Mouse (Mus musculus) small intestine, adult 2 months (tissue): ENCODE results near the gene Med12l. TPM values are rescaled to one million over a fixed set of nuclear protein-coding genes. Genes with fewer than 3 reads are reported as not detected.
"Not testable (repeated sequence)": the region's sequence is repeated elsewhere in the genome, so short reads cannot be mapped to it uniquely, and the experiment has no call there.

ENCODE experiments used
- H3K27ac ChIP-seq: fragments of 200-500 bp; 2 replicates; pipeline ENCODE4 v1.5.1; 2012; ENCODE audit warnings: low read depth, low read length, control low read depth, inconsistent platforms; ENCODE audit not compliant: insufficient read depth
- H3K27me3 ChIP-seq: fragments of 200-500 bp; 2 replicates; pipeline ENCODE4 v1.6.1; 2012; ENCODE audit warnings: mild to moderate bottlenecking, moderate library complexity, low read length, inconsistent platforms; ENCODE audit not compliant: control insufficient read depth, insufficient read depth
- H3K36me3 ChIP-seq: fragments of 200-500 bp; 2 replicates; pipeline ENCODE4 v1.6.1; 2012; ENCODE audit warnings: mild to moderate bottlenecking, low read length, control low read depth, inconsistent platforms; ENCODE audit not compliant: control insufficient read depth, insufficient read depth
- H3K4me1 ChIP-seq: fragments of 200-500 bp; 2 replicates; pipeline ENCODE4 v1.6.1; 2012; ENCODE audit warnings: low read length, inconsistent platforms, mixed read lengths; ENCODE audit not compliant: control insufficient read depth, insufficient read depth, insufficient read length
- H3K4me3 ChIP-seq: fragments of 200-500 bp; 2 replicates; pipeline ENCODE4 v1.5.1; 2012; ENCODE audit warnings: low read depth, mild to moderate bottlenecking, control low read depth, inconsistent platforms, low read length, moderate library complexity
- CTCF ChIP-seq: fragments of 200-500 bp; IDR thresholded peaks from 2 replicates; pipeline ENCODE4 v1.5.1; 2012; ENCODE audit warnings: low read depth, mild to moderate bottlenecking, control low read depth, inconsistent platforms, low read length, moderate library complexity, mixed read lengths; ENCODE audit not compliant: insufficient replicate concordance, insufficient read length; ENCODE audit errors: extremely low read depth
- POLR2A ChIP-seq: fragments of 200-500 bp; IDR thresholded peaks from 2 replicates; pipeline ENCODE4 v1.6.1; 2012; ENCODE audit warnings: low read depth, mild to moderate bottlenecking, control low read depth, inconsistent platforms, low read length, moderate library complexity
- whole genome bisulfite sequencing: fragments of 180-500 bp; shearing (Covaris S2); methylation state at CpG from one replicate; pipeline ENCODE4 v1.1.7; 2018; 5-methylcytosine and 5-hydroxymethylcytosine counted together
- polyA plus RNA-seq: library from polyadenylated mRNA; depleted of rRNA; stranded (reverse); fragments of >200 nt; gene quantifications from 2 replicates; pipeline ENCODE4 v1.2.3, GENCODE M21; 2012

The Med12l gene
- polyA plus RNA-seq, 1 experiment, result 0.43 TPM

- TF ChIP-seq POLR2A, result no peak
- no peak for TF ChIP-seq CTCF
- no peaks in the 10 kb centered on the region for H3K4me1 ChIP-seq
- H3K36me3 ChIP-seq, result no peaks in the 10 kb centered on the region
- no peak overlapping the region for H3K4me3 ChIP-seq
- H3K27me3 ChIP-seq, result no peaks in the 10 kb centered on the region
- WGBS, result 81% methylated on average over 10 of the region's 10 CpGs
- H3K27ac ChIP-seq, result no peak overlapping the region
Measured at GRCm38 (mm10) chr3:59098540-59098939, 92.9 kb downstream of the Med12l start.

- Histone ChIP-seq H3K4me3 (peak within 1 kb of the TSS; percentile 58), H3K4me1 (no peaks in the 10 kb centered on the region), H3K36me3 (no peaks in the 10 kb centered on the region), H3K27me3 (no peaks in the 10 kb centered on the region), H3K27ac (peak within 1 kb of the TSS; percentile 92)
- WGBS, result 71% methylated on average over 6 of the region's 6 CpGs
- TF ChIP-seq CTCF (no peak), POLR2A (0 out of 2 replicates have a peak, but pooled peaks have one; percentile 9)
Measured at GRCm38 (mm10) chr3:59101218-59101986, 95.8 kb downstream of the Med12l start, which contains the start of gene Gpr171. Gene Gpr171, minus strand, starts transcription at chr3:59101821.

GRCm38 (mm10) chr3:59102146-59102545 lies 96.5 kb downstream of the Med12l start:
- no peaks in the 10 kb centered on the region for H3K27me3 ChIP-seq
- 85% methylated on average over 2 of the region's 2 CpGs for WGBS
- no peak overlapping the region for H3K27ac ChIP-seq
- TF ChIP-seq CTCF (no peak), POLR2A (no peak)
- H3K4me1 ChIP-seq, result no peaks in the 10 kb centered on the region
- H3K4me3 ChIP-seq, result no peak overlapping the region
- no peaks in the 10 kb centered on the region for H3K36me3 ChIP-seq

- Histone ChIP-seq H3K4me1 (no peaks in the 10 kb centered on the region), H3K4me3 (no peak overlapping the region), H3K36me3 (no peaks in the 10 kb centered on the region), H3K27ac (no peak overlapping the region), H3K27me3 (no peaks in the 10 kb centered on the region)
- WGBS, result 66% methylated on average over 4 of the region's 4 CpGs
- no peak for TF ChIP-seq CTCF
Measured at GRCm38 (mm10) chr3:59104462-59104861, 98.8 kb downstream of the Med12l start.

- WGBS, result 89% methylated on average over 4 of the region's 4 CpGs
- Histone ChIP-seq H3K4me1 (no peaks in the 10 kb centered on the region), H3K27me3 (no peaks in the 10 kb centered on the region), H3K36me3 (no peaks in the 10 kb centered on the region), H3K27ac (no peak overlapping the region), H3K4me3 (no peak overlapping the region)
- no peak for TF ChIP-seq POLR2A
- TF ChIP-seq CTCF, result no peak
Measured at GRCm38 (mm10) chr3:59107439-59107838, 101.8 kb downstream of the Med12l start.

- 90% methylated on average over 3 of the region's 3 CpGs for WGBS
- not testable (repeated sequence) for H3K36me3 ChIP-seq, H3K27ac ChIP-seq, H3K4me3 ChIP-seq, H3K4me1 ChIP-seq, H3K27me3 ChIP-seq
Measured at GRCm38 (mm10) chr3:59109834-59110233, 104.2 kb downstream of the Med12l start.

GRCm38 (mm10) chr3:59111944-59112343 lies 106.3 kb downstream of the Med12l start:
- Histone ChIP-seq H3K36me3 (no peaks in the 10 kb centered on the region), H3K4me1 (no peaks in the 10 kb centered on the region), H3K4me3 (no peak overlapping the region), H3K27me3 (no peaks in the 10 kb centered on the region), H3K27ac (no peak overlapping the region)
- 46% methylated on average over 3 of the region's 3 CpGs for WGBS
- TF ChIP-seq POLR2A (no peak), CTCF (no peak)

GRCm38 (mm10) chr3:59113291-59113690 lies 107.7 kb downstream of the Med12l start:
- H3K4me3 ChIP-seq, H3K27ac ChIP-seq, H3K27me3 ChIP-seq, H3K4me1 ChIP-seq, H3K36me3 ChIP-seq: not testable (repeated sequence)
- WGBS, result 95% methylated on average over 4 of the region's 4 CpGs
